ENCODE assay signal across 24 mouse cellular contexts in the genomic region with DNA sequence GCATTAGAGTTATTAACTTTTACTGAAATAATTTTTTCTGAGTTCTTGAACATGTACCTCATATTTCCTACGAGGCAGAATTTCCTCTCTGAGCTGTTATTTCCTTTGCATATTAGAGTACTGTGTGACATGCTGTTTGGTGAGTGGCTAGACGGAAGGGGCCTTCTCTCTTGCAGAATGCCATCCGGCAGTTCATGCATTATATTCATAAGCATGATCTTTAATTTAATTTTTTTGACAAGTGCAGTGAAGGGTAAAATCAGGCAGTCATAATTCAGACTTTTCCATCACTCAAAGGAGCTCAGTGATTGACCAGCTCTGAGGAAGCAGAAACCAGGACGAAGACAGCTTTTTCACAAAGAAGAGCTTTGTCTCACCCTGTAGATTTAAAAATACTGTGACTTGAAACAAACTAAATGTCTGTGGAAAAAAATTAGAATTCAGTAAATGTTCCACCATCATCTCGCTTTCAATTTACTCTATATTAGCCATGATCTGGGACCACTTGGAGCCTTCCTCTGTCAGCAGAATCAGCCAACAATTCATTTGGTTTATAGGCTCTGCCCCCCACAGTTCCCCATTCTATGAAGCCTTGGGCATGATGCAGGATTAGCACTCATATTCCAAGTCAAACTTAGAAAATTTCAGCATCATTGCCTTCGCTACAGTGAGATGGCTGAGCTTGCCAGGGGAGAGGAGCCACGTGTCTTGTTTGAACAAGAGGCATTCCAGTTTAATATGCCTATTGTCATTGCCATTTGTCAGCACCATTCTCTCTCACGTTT.
DNase-seq lines count a peak whose midpoint lies in the region; ATAC-seq and TF ChIP-seq lines count a peak whose summit lies in the region.
"Had no signal": no experiment of that assay in that cellular context is flagged by ENCODE, and none has a peak within 500 bp of the region (broad histone marks: within the 10 kb centered on the region; RNA-seq: fewer than 3 reads in every experiment).

No protein-coding gene starts in this region.

- H3K4me2 ChIP-seq in hindbrain, embryonic 12.5 days (replicated peaks): no peak overlapping the region
- no peak overlapping the region for H3K4me2 ChIP-seq in hindbrain, postnatal 0 days (ENCODE audit: low read depth, low read length)
- H3K4me2 ChIP-seq: forebrain, embryonic 13.5 days; heart, embryonic 12.5 days; intestine, embryonic 15.5 days; limb, embryonic 13.5 days; liver, embryonic 11.5 days; lung, embryonic 15.5 days; midbrain, embryonic 12.5 days; neural tube, embryonic 12.5 days had no signal

- intact Hi-C loops in left cerebral cortex, postnatal 4 days (cut with DNase I): no loop called here
- intact Hi-C loops in left cerebral cortex, postnatal 36 days (cut with DNase I): no loop called here

- no peak overlapping the region for H3K4me3 ChIP-seq in cerebellum, adult 2 months (replicated peaks; ENCODE audit: insufficient read depth, low read depth, low read length)
- H3K4me3 ChIP-seq in hindbrain, embryonic 12.5 days: no peak overlapping the region
- H3K4me3 ChIP-seq in hindbrain, postnatal 0 days (ENCODE audit: low read length): no peak overlapping the region
- H3K4me3 ChIP-seq: forebrain, embryonic 13.5 days; heart, adult 2 months; heart, embryonic 12.5 days; intestine, embryonic 15.5 days; limb, embryonic 13.5 days; lung, embryonic 15.5 days; midbrain, embryonic 12.5 days; neural tube, embryonic 12.5 days had no signal

- H3K9ac ChIP-seq in hindbrain, embryonic 12.5 days: no peak overlapping the region
- no peak overlapping the region for H3K9ac ChIP-seq in hindbrain, postnatal 0 days (replicated peaks; ENCODE audit: low read length)
- H3K9ac ChIP-seq: forebrain, embryonic 13.5 days; heart, embryonic 12.5 days; intestine, embryonic 15.5 days; limb, embryonic 13.5 days; lung, embryonic 15.5 days; midbrain, embryonic 12.5 days; neural tube, embryonic 12.5 days had no signal

- H3K27ac ChIP-seq in cerebellum, adult 2 months (ENCODE audit: insufficient read depth, low read length): no peak overlapping the region
- H3K27ac ChIP-seq in hindbrain, embryonic 12.5 days: peak overlapping the region; percentile 52; the same call in 1 of the 2 replicates
- H3K27ac ChIP-seq in hindbrain, postnatal 0 days: no peak overlapping the region; the same call in 1 of the 2 replicates
- H3K27ac ChIP-seq: forebrain, embryonic 13.5 days; heart, adult 2 months; intestine, embryonic 15.5 days; kidney, postnatal 0 days; limb, embryonic 13.5 days; lung, embryonic 15.5 days; midbrain, embryonic 12.5 days; neural tube, embryonic 12.5 days had no signal

- TF ChIP-seq POLR2A in cerebellum, adult 2 months (IDR thresholded peaks at IDR 0.05; ENCODE audit: borderline replicate concordance, insufficient read depth, low read length): no peak

- no peaks in the 10 kb centered on the region for H3K36me3 ChIP-seq in hindbrain, embryonic 12.5 days
- no peaks in the 10 kb centered on the region for H3K36me3 ChIP-seq in hindbrain, postnatal 0 days (ENCODE audit: insufficient read depth, low read length)
- H3K36me3 ChIP-seq: heart, embryonic 12.5 days; intestine, embryonic 15.5 days; limb, embryonic 13.5 days; lung, embryonic 15.5 days; midbrain, embryonic 12.5 days; neural tube, embryonic 12.5 days had no signal

- peak; percentile 48 to 57 for DNase-seq in cerebellum, postnatal 10 days
- DNase-seq in cerebellum, adult 2 months: no peak
- peak; percentile 5 for DNase-seq in left cerebral cortex, postnatal 4 days
- no peak for DNase-seq in left cerebral cortex, postnatal 36 days (ENCODE audit: low spot score in 2 of 2)
- DNase-seq in hindbrain, postnatal 0 days (ENCODE audit: low spot score): peak; percentile 54
- no peak for DNase-seq in layer of hippocampus, adult 9-11 months
- DNase-seq: adrenal gland, adult 8-10 months; cerebellum, adult 9-11 months; heart, adult 2 months; right cerebral cortex, postnatal 25 days; thymus, adult 18-20 months; thymus, postnatal 25 days had no signal

- no peaks in the 10 kb centered on the region for H3K4me1 ChIP-seq in cerebellum, adult 2 months (ENCODE audit: control insufficient read depth, insufficient read depth, low read length)
- no peaks in the 10 kb centered on the region for H3K4me1 ChIP-seq in hindbrain, embryonic 12.5 days
- no peaks in the 10 kb centered on the region for H3K4me1 ChIP-seq in hindbrain, postnatal 0 days (ENCODE audit: insufficient read depth, low read length)
- H3K4me1 ChIP-seq: forebrain, embryonic 13.5 days; intestine, embryonic 15.5 days; limb, embryonic 13.5 days; lung, embryonic 15.5 days; midbrain, embryonic 12.5 days; neural tube, embryonic 12.5 days had no signal

- TF ChIP-seq CTCF in cerebellum, adult 2 months (IDR thresholded peaks at IDR 0.05; ENCODE audit: borderline replicate concordance, insufficient read depth, low read depth, low read length): no peak
- TF ChIP-seq CTCF in hindbrain, postnatal 0 days (IDR thresholded peaks at IDR 0.05; ENCODE audit: low read depth): no peak

- WGBS in cerebellum, adult 2 months: 54% methylated on average over 8 of the region's 8 CpGs
- 59% methylated on average over 8 of the region's 8 CpGs for WGBS in hindbrain, embryonic 12.5 days
- WGBS in hindbrain, postnatal 0 days: 44% methylated on average over 8 of the region's 8 CpGs

- ATAC-seq in hindbrain, embryonic 12.5 days (ENCODE audit: low FRiP score): peak; percentile 66
- ATAC-seq in hindbrain, postnatal 0 days: peak; percentile 71
- no peak for ATAC-seq in erythroblast, adult 5-6 weeks (replicated peaks; ENCODE audit: low FRiP score, poor library complexity, severe bottlenecking)
- ATAC-seq: forebrain, embryonic 13.5 days; intestine, embryonic 15.5 days had no signal

- H3K9me3 ChIP-seq in hindbrain, embryonic 12.5 days (replicated peaks): no peaks in the 10 kb centered on the region
- H3K9me3 ChIP-seq in hindbrain, postnatal 0 days (ENCODE audit: low read length): no peaks in the 10 kb centered on the region
- H3K9me3 ChIP-seq: forebrain, embryonic 13.5 days; heart, embryonic 12.5 days; intestine, embryonic 15.5 days; limb, embryonic 13.5 days; lung, embryonic 15.5 days; midbrain, embryonic 12.5 days; neural tube, embryonic 12.5 days had no signal

- H3K27me3 ChIP-seq in cerebellum, adult 2 months (ENCODE audit: control insufficient read depth, insufficient read depth, low read length): no peaks in the 10 kb centered on the region
- H3K27me3 ChIP-seq in hindbrain, embryonic 12.5 days: no peaks in the 10 kb centered on the region
- no peaks in the 10 kb centered on the region for H3K27me3 ChIP-seq in hindbrain, postnatal 0 days (ENCODE audit: insufficient read depth, low read length)
- H3K27me3 ChIP-seq: CH12.LX; forebrain, embryonic 13.5 days; heart, embryonic 12.5 days; intestine, embryonic 15.5 days; limb, embryonic 13.5 days; lung, embryonic 15.5 days; midbrain, embryonic 12.5 days; neural tube, embryonic 12.5 days had no signal

Comparison
In these comparisons a context has a peak if more than half of its experiments do, and no peak if none do; other contexts are left out.
1. DNase-seq: peak in cerebellum, postnatal 10 days (2 of 2), left cerebral cortex, postnatal 4 days (single experiment) and hindbrain, postnatal 0 days (single experiment); none in cerebellum, adult 2 months (0 of 2), left cerebral cortex, postnatal 36 days (0 of 2) and layer of hippocampus, adult 9-11 months (single experiment).